Mouse (Mus musculus) cerebral cortex, adult 2 months (tissue): ENCODE measurements around the gene Wdr77.

Experiments used
- WGBS: fragments of 180-500 bp; shearing (Covaris S2); methylation state at CpG from one replicate; pipeline ENCODE4 v1.1.7; 2018; 5-methylcytosine and 5-hydroxymethylcytosine counted together

Gene Wdr77

DNA sequence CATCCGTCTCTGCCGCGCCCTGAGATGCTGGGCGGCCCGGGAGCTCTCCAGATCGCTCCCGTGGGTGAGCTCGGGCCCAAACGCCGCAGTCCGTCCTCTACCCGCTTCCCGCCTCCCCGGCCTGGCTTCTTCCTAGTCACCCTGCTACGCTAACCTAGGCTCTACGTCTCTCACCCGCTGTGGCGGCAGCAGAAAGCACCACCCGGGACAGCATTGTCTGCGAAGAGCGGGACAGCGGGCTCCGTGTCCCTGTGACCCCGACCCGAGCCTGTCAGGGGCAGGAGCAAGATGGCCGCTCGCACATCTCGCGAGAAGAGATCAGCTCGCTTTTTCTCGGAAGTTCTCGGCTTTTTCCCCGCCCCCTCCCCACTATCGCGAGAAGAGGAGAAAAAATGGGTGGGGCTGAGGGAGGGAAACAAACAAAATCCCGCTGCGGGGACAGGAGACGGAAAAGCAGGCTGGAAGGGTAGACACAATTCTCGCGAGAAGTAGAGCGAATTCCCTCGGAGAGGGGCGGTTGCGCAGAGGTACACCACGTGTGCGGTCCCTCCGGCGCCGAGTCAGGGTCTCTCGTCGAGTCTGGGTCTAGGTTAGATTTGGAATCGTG lies at the start of gene Wdr77:
Wdr77 (plus strand) TSS at position 396 of the 607 bp plus-strand sequence.
- under 1% methylated on average over 52 of the region's 52 CpGs for WGBS

DNA sequence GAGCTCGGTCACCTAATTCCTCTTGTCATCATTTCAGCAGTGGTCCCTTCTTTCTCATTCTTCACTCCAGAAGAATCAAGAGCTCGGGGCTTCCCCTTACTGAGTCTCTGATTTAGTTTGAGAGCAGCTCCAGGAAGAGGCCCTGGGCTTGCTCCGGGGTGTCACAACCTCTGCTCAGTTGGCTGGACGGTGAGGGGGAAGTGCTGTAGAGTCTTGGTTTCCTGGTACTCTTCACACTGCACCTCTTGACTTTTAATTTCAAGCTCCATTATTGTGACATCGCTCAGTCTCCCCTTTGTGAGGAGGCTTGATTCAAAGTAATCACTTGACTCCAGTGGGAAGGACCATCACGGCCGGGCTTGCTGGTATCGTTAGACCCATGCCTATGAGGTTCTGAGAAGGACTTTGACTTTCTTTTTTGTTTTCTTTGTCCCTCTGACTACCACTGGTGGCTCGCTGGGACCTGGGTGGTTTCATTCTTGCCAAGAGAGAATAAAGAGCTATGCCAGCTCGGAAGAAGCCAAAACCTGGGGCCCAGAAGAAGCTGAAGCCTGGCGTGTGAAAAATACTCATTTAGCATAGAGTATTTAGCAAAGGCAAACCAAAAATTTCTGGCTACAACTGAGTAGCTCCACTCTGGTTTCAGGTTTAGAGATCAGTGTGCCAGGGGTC lies 48.5 kb upstream of the Wdr77 start:
- WGBS: 71% methylated on average over 11 of the region's 11 CpGs

DNA sequence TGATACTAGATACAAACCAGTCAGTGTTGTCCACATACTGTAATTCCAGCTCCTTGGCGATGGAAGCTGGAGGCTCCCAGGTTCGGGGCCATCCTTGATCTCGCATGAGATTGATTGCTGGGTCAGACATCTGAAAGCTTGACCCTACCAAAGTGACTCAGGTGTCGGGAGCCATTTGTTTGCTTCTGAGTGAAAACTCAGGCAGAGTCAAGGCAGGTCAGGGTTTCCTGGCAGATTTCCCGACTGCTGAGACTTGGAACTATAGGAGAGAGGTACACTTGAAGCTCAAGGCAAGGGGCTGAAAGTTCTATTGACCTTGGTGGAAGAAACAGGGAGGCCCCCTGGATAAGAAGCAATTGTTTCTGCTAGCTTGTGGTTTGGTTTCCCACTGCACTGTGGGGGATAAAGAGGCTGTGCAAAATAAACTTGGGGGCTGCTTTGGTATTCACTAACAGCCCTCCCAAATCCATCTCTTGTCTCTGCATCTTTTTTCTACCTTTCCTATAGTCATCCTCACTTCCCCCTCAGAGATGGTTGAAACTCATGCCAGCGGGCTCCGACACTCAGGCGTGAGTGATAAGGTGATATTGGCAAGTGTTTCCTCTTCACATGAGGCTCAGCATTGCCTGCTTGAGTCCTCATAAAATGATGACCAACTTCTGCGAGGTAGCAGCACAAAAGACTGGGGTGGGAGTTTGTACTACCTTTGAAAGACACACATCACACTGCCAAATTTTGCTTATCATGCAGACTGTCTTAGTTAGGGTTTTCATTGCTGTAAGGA lies 46.9 kb upstream of the Wdr77 start:
- WGBS: 86% methylated on average over 9 of the region's 9 CpGs

DNA sequence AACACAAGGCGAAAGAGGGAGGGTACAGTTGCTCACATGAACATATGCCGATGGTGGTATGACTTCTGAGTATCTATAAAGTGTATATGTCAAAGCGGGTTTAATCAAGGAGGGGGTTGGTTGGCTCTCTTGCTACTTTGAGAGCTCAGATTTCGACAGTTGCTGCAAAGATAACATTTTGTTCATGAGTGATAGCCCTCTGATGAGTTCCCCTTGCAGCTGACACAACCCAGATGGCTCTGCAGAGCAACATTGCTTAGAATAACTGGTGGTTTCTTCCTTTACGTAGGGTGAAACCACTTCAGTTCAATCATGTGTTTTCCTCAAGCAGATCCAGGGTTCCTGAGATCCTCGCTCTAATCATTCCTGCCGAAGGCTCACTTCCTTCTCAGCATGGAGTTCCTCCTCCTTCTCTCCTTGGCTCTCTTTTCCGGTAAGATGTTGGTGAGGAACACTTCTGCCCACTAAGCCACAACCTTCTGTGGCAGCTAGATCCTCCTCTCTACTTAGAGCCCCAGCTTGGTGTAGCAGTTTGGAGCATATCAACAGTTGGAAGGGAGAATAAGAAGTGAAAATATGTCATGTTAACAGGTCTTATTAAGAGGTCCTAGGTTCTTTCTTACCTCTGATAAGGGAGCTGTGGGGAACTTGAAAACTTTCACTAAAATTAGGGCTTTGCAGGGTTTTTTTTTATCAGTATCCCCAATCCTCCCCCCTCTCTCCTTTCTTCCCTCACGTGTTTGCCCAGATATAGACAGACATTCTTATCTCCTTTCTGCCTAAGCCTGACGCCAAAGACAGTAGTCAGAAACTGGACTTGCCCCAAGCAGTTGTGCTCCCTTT lies 45.1 kb upstream of the Wdr77 start:
- 60% methylated on average over 10 of the region's 10 CpGs for WGBS

DNA sequence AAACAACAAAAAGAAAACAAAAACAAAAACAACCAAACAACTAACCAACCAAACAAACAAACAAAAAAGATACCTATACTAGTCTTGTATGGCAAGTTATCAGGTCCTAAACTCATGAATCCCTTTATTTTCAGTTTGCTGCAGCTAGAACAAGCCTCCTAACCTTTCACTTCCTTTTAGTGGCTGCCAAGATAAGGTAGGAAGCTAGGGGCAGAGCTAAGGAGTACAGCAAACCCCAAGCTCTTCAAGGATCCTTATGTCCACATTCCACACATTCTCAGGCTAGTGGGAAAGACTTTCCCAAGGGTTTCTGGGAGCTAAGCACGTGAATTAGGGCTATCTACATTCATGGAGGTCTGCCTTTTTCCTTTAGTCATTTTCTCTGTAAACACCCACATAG lies 43.9 kb upstream of the Wdr77 start:
- 69% methylated on average over 1 of the region's 1 CpGs for WGBS

DNA sequence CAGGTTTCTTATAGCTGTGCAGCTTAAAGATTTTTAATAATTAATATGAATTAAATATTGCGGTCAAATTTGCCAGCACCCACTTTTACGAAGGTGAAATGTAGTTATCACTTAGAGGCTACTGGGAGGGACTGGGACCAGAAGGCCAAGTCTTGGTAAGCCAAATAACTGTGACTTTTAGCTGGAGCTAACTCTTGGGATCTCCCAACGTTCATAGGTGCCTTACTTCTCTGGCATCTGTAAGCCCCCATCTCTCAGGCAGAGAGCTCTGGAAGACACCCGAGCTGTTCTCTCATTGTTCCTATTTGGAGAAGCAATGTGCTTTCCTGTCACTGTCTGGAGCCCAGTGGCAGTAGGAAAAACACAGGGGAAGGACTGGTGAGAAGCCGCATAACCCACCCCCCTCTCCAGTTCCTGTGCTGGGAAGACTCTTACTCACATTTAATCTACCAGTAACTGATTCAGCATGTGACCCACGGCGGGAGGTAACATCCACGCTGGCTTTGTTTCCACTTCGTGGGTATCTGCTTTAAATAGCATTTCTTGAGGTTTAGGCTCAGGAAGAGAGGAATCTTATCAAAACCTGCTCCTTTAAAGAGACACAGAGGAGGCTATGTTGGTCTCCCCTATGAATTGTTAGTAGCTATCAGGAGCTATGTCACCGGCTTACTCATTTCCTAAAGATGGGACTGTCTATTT lies 41.4 kb upstream of the Wdr77 start:
- 64% methylated on average over 10 of the region's 10 CpGs for WGBS

DNA sequence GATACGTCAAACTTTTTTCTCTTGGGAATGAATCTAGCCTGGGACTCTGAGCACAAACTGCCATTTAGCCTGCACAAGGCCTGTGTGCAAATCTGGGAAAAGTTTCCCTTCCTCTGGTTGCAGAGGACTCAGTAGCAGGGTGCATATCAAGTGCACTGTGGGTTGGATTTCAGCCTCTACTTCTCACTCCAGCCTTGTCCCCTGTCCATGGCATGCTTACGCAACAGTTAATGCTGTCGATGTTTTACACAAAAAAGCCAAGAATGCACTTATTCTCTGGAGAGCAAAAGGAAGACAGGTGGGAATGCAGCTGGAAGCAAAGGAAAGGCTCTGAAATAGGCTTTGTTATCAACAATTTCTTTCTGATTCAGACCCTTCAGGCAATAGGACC lies 40.8 kb upstream of the Wdr77 start:
- WGBS: 70% methylated on average over 3 of the region's 3 CpGs

DNA sequence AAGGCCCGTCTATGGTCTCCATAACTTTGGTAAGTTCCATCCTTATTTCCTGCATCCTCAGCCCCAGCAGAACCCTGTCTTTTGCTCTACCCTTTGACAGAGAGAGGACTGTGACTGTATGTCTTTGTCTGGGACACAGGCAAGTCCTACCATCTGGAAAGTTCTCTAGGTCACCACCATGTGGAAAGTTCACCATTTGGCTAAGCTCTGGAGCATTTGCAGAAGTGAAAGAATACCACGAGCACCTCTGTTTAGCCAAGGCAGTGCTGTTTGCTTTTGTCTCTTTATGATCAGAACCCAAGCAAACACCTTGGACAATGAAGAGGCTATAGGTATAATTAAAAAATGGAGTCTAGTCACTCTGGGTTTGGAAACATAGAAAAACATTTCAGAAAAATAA lies 37.2 kb upstream of the Wdr77 start:
- WGBS: 75% methylated on average over 2 of the region's 2 CpGs

DNA sequence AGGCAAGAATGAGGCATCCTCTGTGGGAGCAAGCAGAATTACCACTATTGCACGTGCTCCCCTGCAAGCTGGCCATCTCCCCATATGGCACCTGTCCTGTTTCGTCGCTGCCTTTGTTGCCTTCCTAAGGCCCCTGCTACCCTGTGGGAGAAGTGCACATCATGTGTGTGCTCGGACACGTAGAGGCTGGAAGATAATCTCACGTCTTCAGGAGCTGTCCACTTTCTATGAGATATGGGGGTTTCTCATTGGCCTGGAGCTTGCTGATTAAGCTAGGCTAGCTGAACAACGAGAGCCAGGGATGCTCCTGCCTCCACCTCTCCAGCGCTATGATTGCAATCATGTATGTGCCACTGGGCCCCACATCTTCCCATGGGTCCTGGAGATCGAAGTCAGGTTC lies 34.6 kb upstream of the Wdr77 start:
- WGBS: 92% methylated on average over 9 of the region's 9 CpGs

DNA sequence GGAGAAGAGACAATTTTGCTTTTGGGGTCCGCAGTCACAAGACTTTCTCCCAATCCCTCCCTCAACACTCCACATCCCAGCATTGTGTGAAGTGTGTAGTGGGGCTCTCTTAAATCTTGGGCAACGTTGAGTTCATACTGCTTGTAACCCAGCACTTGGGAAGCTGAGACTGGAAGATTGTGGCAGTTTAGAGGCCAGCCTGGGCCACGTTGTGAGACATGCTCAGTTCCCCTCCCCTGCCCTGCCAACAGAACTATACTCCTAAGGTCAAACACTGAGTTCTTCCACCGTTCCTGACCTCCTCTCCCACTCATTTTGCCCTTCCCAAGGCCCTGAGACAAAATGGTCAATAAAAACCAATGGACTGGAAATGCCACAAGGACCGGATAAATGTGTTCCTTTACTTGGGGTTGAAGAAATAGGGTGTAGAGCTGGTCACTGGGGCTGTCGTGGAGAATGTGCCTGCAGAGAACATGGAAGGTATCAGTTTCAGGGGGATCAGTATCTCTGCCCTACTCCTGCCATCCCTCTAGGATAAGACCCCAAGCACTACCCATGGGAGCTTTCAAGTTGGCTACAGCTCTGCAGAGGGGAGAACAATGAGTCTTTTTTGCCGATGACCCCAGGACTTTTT lies 31.5 kb upstream of the Wdr77 start:
- 88% methylated on average over 7 of the region's 7 CpGs for WGBS

DNA sequence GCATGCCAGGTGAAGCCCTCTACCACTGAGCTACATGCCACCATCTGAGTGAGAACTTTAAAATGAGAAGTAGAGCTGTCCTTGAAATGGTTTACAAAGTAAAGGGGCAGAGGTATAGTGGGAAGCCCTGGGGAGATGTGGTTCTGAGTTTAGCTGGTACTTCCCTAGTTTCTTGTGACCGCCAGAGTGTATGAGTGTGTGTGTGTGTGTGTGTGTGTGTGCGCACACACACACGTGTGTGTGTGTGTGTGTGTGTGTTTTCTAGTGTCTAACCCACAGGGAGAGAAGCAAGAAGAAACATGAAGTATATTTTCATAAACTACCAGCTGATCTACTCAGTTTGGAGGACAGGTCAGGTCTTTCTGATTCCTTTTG lies 31.0 kb upstream of the Wdr77 start:
- WGBS: 82% methylated on average over 3 of the region's 3 CpGs

DNA sequence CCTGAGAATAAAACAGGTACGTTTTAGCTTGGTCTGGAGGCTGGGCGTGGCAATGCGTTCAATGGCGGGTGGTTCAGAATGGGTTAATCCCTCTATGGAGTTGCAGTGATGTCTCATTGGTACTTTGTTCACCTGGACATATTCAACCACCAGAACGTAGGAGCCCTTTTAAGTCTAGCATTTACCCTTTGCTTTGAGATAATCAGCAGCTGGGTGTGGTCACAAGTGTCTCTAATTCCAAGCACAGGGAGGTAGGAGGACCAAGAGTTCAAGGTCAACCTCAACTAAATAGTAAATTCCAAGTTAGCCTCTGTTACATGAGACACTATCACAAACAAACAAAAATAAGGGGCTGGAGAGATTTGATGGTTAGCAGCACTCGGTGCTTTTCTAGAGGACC lies 30.4 kb upstream of the Wdr77 start:
- WGBS: 89% methylated on average over 6 of the region's 6 CpGs

DNA sequence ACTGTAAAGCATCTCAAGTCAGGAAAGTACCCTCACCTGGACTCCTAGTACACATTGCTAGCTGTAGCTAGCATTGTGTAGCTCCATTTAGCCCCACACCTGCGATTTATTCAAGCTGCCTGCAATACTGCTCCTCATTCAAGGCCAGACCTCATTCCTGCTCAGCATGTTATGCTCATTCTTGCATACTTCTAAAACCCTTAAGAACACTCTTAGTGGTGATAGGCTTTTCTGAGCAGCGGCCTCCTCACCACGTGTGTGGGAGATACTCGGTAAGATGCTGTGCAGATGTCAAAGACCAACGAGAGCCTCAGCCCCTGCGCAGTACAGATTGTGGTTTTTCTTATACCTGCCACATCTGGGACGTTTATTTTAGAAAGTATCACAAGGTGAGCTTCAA lies 29.3 kb upstream of the Wdr77 start:
- WGBS: 83% methylated on average over 7 of the region's 7 CpGs

DNA sequence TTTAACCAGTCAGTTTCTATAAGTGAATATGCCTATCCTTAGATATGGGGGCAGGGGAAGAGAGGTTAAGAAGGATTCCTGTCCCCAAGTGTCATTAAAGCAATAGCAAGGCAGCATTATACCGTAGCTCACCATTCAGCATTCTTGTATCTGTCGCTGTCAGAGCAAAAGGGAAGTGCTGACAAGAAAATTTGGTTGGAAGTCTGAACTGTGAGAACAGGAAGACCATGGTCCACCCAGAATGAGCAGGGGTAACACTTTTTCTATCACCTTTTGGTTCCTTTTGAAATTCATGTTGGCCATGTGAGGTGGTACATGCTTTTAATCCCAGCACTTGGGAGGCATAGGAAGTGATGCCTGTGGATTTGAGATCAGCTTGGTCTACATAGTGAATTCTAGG lies 28.1 kb upstream of the Wdr77 start:
- WGBS: 90% methylated on average over 2 of the region's 2 CpGs

DNA sequence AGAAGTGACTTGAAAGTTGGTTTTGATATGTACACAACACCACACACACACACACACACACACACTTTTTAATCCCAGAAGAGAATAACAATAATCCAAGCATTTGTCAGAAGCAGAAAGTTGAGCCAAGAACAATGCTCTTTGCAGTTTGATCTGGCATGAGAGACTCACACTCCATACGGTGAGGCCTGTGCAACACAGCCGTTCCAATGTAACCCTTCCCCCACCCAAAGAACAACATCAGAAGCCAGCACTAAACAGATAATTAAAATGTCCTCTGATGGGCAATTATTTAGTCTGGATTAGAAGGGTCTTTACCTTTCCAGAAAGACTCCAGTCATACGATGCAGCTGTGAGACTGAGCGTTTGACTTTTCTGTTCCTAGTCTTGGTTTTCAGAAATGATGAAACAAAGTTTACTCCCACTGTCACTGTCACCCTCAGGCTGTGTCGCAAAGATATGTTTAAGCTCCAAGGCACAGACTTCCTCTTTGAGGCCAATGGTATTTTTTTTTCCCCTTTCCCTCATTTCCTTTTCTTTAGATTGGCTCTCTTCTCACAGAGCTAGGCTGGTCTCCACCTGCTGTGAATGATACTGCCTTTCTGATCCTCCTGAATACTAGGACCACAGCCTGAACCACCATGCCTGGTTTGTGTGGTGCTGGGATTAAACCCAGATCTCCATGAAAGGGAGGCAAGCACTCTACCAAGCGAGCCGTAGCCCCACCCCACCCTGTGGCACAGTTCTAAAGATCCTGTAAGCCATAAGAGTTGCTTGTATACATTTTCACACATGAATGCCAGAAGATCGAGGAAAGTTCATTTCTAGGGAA lies 26.7 kb upstream of the Wdr77 start, which contains the start of gene I830077J02Rik:
I830077J02Rik (minus strand) TSS at position 425 of the 832 bp plus-strand sequence.
- WGBS: 72% methylated on average over 8 of the region's 8 CpGs

DNA sequence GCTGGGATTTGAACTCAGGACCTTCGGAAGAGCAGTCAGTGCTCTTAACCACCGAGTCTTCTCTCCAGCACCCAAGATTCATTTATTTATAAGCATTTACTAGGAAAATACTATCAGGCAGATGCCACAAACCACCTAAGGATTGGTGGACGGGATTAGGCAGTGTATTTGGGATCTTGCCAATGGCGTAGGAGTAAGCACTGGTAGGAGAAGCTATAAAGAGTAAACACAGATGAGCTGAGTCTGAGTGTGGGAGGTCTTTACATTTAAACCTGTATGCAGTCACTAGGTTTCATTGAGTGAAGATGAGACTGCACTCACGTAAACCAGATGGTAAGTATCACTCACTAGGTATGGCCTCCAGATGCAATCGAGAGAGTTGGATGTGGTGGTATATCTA lies 25.2 kb upstream of the Wdr77 start:
- WGBS: 71% methylated on average over 6 of the region's 6 CpGs

DNA sequence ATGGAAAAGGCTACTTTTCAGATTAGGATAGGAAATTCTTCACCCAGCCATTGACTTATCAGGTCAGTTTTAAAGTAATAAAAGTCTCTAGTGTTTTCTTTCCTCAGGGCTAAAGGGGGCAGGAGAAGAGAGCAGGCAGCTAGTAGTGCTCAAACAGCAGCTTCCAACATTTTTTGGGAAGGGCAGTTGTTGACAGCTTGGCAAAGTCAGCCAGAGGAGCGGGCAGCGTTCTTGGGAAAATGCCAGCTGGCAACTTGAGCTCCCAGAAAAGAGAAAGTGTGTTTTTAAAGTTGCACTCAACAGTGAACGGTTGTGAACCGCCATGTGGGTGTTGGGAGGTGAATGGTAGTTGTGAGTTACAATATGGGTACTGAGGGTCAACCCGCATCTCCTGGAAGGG lies 24.1 kb upstream of the Wdr77 start:
- WGBS: 41% methylated on average over 5 of the region's 5 CpGs

DNA sequence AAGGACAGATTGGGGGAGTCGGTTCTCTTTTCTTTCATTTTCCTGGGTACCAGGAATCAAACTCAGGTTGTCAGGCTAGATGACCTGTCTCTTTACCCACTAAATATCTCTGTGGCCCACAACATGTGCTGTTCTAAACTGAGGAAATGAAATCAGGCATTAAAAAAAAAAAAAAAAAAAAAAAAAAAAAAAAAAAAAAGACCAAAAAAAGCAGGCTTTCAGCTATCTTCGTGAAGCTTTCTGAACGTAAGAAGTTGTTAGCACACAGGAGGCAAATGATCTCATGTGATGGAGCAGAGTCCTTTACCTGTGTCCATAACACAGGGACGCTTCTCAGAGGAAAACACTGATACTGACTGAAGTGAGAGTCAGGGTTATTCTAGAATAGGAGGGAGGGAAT lies 23.1 kb upstream of the Wdr77 start:
- WGBS: 70% methylated on average over 4 of the region's 4 CpGs

DNA sequence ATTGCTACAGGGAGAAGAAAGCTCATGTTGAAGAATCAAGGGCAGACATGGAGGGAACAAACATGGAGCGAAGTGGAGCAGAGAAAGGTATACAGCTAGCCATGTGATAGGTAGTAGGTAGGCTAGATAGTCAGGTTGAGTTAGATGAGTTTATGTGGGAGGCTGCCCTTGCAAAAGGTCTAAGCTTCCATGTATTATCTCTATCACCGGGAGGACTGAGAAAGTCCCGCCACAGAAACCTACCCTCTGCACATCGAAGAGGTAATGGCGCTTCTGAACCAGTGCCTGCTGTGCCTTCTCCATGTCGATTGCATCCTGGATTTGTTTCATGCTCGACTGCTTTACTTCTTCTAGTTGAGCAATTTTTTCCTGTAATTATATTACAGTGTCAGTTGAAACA lies 7.8 kb upstream of the Wdr77 start:
- 92% methylated on average over 7 of the region's 7 CpGs for WGBS

DNA sequence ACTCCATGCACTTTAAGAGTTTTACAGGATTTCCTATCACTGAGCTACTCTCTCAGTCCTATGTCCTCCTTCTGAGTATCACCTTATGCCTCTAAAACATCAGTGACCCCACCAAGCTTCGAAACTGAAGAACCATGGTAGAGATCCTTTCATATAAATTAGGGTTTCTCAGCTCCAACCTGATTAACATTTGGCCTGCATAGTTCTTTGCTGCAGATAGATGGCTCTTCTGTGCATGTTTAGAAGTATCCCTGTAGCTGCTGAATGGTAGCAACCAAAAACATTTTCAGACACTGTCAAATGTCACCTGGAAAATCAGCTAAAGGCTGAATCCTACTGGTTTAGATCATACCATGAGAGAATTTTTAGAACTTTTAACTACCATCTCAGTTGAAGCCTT lies 1.9 kb upstream of the Wdr77 start:
- WGBS: 81% methylated on average over 1 of the region's 1 CpGs
